27 mouse cellular contexts compared by ENCODE assay signal in the genomic region with DNA sequence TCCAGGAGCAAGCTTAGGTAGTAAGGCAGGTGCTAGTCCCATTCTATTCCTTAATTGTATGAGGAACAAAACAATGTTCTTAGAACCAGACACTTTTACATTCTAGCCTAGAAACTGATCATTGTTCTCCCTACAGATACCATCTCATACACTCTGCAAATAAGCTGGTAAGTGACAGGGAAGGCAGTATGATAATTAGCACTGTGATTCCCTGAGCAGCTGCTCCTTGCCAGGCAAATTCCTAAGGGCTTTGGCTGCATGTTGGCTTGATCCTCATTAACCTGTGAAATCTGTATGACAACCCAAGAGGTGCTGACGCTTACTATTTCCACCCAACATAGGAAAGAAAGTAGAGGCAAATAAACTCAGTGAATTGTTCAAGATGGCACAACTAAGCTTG.
DNase-seq lines count a peak whose midpoint lies in the region; ATAC-seq and TF ChIP-seq lines count a peak whose summit lies in the region.
"Had no signal": no experiment of that assay in that cellular context is flagged by ENCODE, and none has a peak within 500 bp of the region (broad histone marks: within the 10 kb centered on the region; RNA-seq: fewer than 3 reads in every experiment).

No protein-coding gene starts in this region.

- no peak overlapping the region for H3K4me3 ChIP-seq in embryonic facial prominence, embryonic 14.5 days (ENCODE audit: low read depth, low read length)
- no peak overlapping the region for H3K4me3 ChIP-seq in embryonic facial prominence, embryonic 10.5 days
- no peak overlapping the region for H3K4me3 ChIP-seq in midbrain, embryonic 12.5 days
- H3K4me3 ChIP-seq in midbrain, embryonic 10.5 days, result no peak overlapping the region
- no peak overlapping the region for H3K4me3 ChIP-seq in forebrain, embryonic 16.5 days (replicated peaks; ENCODE audit: low read length)
- no peak overlapping the region for H3K4me3 ChIP-seq in cerebellum, adult 2 months (replicated peaks; ENCODE audit: insufficient read depth, low read depth, low read length)
- H3K4me3 ChIP-seq: gastrocnemius, adult 2 months; heart, adult 2 months; heart, embryonic 13.5 days; kidney, embryonic 15.5 days; liver, embryonic 12.5 days had no signal

- TF ChIP-seq CTCF in cerebellum, adult 2 months (IDR thresholded peaks at IDR 0.05; ENCODE audit: borderline replicate concordance, insufficient read depth, low read depth, low read length), result no peak

- no peaks in the 10 kb centered on the region for H3K36me3 ChIP-seq in embryonic facial prominence, embryonic 14.5 days (ENCODE audit: control insufficient read depth, insufficient read depth, low read length)
- no peaks in the 10 kb centered on the region for H3K36me3 ChIP-seq in embryonic facial prominence, embryonic 10.5 days (replicated peaks)
- no peaks in the 10 kb centered on the region for H3K36me3 ChIP-seq in midbrain, embryonic 12.5 days
- no peaks in the 10 kb centered on the region for H3K36me3 ChIP-seq in midbrain, embryonic 10.5 days
- no peaks in the 10 kb centered on the region for H3K36me3 ChIP-seq in forebrain, embryonic 16.5 days (ENCODE audit: control insufficient read depth, insufficient read depth)
- H3K36me3 ChIP-seq: heart, embryonic 13.5 days; kidney, embryonic 15.5 days; liver, embryonic 12.5 days had no signal

- H3K9me3 ChIP-seq in embryonic facial prominence, embryonic 14.5 days (ENCODE audit: control insufficient read depth, low read length), result no peaks in the 10 kb centered on the region
- H3K9me3 ChIP-seq in embryonic facial prominence, embryonic 10.5 days, result no peaks in the 10 kb centered on the region
- peaks cover 3% of the 10 kb centered on the region; the same call in 1 of the 2 replicates for H3K9me3 ChIP-seq in midbrain, embryonic 12.5 days
- no peaks in the 10 kb centered on the region for H3K9me3 ChIP-seq in midbrain, embryonic 10.5 days (replicated peaks)
- H3K9me3 ChIP-seq in forebrain, embryonic 16.5 days (ENCODE audit: control insufficient read depth, low read length), result no peaks in the 10 kb centered on the region
- H3K9me3 ChIP-seq: heart, embryonic 13.5 days; kidney, embryonic 15.5 days; liver, embryonic 12.5 days had no signal

- DNase-seq in embryonic facial prominence, embryonic 14.5 days (ENCODE audit: low spot score), result peak; percentile 40
- DNase-seq in embryonic facial prominence, embryonic 10.5 days (ENCODE audit: low spot score), result no peak
- DNase-seq in midbrain, embryonic 10.5 days (ENCODE audit: low spot score), result no peak
- no peak for DNase-seq in T-cell, adult 2 months (ENCODE audit: low spot score)
- DNase-seq in layer of hippocampus, adult 9-11 months, result no peak
- no peak for DNase-seq in cerebellum, adult 2 months
- DNase-seq: adrenal gland, postnatal 10 days; cerebellum, adult 11-12 months; gastrocnemius, adult 2 months; heart, adult 2 months; heart, postnatal 10 days; kidney, adult 18-20 months; kidney, postnatal 25 days; left cerebral cortex, postnatal 4 days; liver, postnatal 0 days; lung, postnatal 36 days; right cerebral cortex, adult 18-20 months; spleen, adult 18-20 months; thymus, adult 18-20 months; thymus, postnatal 36 days had no signal

- 63% methylated on average over 1 of the region's 1 CpGs for WGBS in embryonic facial prominence, embryonic 14.5 days
- WGBS in embryonic facial prominence, embryonic 10.5 days, result 70% methylated on average over 1 of the region's 1 CpGs
- 42% methylated on average over 1 of the region's 1 CpGs for WGBS in midbrain, embryonic 12.5 days
- 78% methylated on average over 1 of the region's 1 CpGs for WGBS in midbrain, embryonic 10.5 days
- 30% methylated on average over 1 of the region's 1 CpGs for WGBS in forebrain, embryonic 16.5 days
- 35% methylated on average over 1 of the region's 1 CpGs for WGBS in cerebellum, adult 2 months

- no peak for TF ChIP-seq POLR2A in cerebellum, adult 2 months (IDR thresholded peaks at IDR 0.05; ENCODE audit: borderline replicate concordance, insufficient read depth, low read length)

- no peak overlapping the region for H3K4me2 ChIP-seq in embryonic facial prominence, embryonic 14.5 days (ENCODE audit: low read depth, low read length)
- H3K4me2 ChIP-seq in midbrain, embryonic 12.5 days (replicated peaks), result no peak overlapping the region
- no peak overlapping the region for H3K4me2 ChIP-seq in forebrain, embryonic 16.5 days (ENCODE audit: low read length)
- H3K4me2 ChIP-seq: heart, embryonic 13.5 days; kidney, embryonic 15.5 days; liver, embryonic 12.5 days had no signal

- no peak overlapping the region for H3K9ac ChIP-seq in embryonic facial prominence, embryonic 14.5 days (ENCODE audit: low read depth, low read length)
- no peak overlapping the region for H3K9ac ChIP-seq in midbrain, embryonic 12.5 days (replicated peaks)
- no peak overlapping the region for H3K9ac ChIP-seq in forebrain, embryonic 16.5 days (replicated peaks; ENCODE audit: low read depth, low read length)
- H3K9ac ChIP-seq: heart, embryonic 13.5 days; kidney, embryonic 15.5 days; liver, embryonic 12.5 days; liver, postnatal 0 days had no signal

- H3K4me1 ChIP-seq in embryonic facial prominence, embryonic 14.5 days (ENCODE audit: control insufficient read depth, insufficient read depth, low read length), result no peaks in the 10 kb centered on the region
- H3K4me1 ChIP-seq in embryonic facial prominence, embryonic 10.5 days, result no peaks in the 10 kb centered on the region
- H3K4me1 ChIP-seq in midbrain, embryonic 12.5 days, result peaks cover 5% of the 10 kb centered on the region; the same call in 1 of the 2 replicates
- H3K4me1 ChIP-seq in midbrain, embryonic 10.5 days, result no peaks in the 10 kb centered on the region
- H3K4me1 ChIP-seq in forebrain, embryonic 16.5 days (replicated peaks; ENCODE audit: control insufficient read depth, insufficient read depth, low read length), result no peaks in the 10 kb centered on the region; the same call in 1 of the 2 replicates
- H3K4me1 ChIP-seq in cerebellum, adult 2 months (ENCODE audit: control insufficient read depth, insufficient read depth, low read length), result no peaks in the 10 kb centered on the region
- H3K4me1 ChIP-seq: heart, embryonic 13.5 days; kidney, embryonic 15.5 days; liver, embryonic 12.5 days had no signal

- H3K27ac ChIP-seq in embryonic facial prominence, embryonic 14.5 days (replicated peaks; ENCODE audit: low read depth, low read length), result no peak overlapping the region
- H3K27ac ChIP-seq in embryonic facial prominence, embryonic 10.5 days (replicated peaks), result no peak overlapping the region
- H3K27ac ChIP-seq in midbrain, embryonic 12.5 days (replicated peaks), result 0 out of 2 replicates have a peak overlapping the region, but pooled peaks have one; percentile 6
- H3K27ac ChIP-seq in midbrain, embryonic 10.5 days (replicated peaks), result no peak overlapping the region
- no peak overlapping the region for H3K27ac ChIP-seq in forebrain, embryonic 16.5 days (ENCODE audit: low read length)
- no peak overlapping the region for H3K27ac ChIP-seq in cerebellum, adult 2 months (ENCODE audit: insufficient read depth, low read length)
- H3K27ac ChIP-seq: gastrocnemius, adult 2 months; heart, adult 2 months; heart, embryonic 13.5 days; kidney, embryonic 15.5 days; liver, embryonic 12.5 days had no signal

- no peaks in the 10 kb centered on the region for H3K27me3 ChIP-seq in embryonic facial prominence, embryonic 14.5 days (replicated peaks; ENCODE audit: control insufficient read depth, insufficient read depth, low read length)
- no peaks in the 10 kb centered on the region for H3K27me3 ChIP-seq in embryonic facial prominence, embryonic 10.5 days (replicated peaks; ENCODE audit: low read depth, poor library complexity, severe bottlenecking)
- H3K27me3 ChIP-seq in midbrain, embryonic 12.5 days, result no peaks in the 10 kb centered on the region
- H3K27me3 ChIP-seq in midbrain, embryonic 10.5 days (ENCODE audit: low read depth, poor library complexity, severe bottlenecking), result no peaks in the 10 kb centered on the region
- no peaks in the 10 kb centered on the region for H3K27me3 ChIP-seq in forebrain, embryonic 16.5 days (replicated peaks; ENCODE audit: control insufficient read depth, insufficient read depth, low read length)
- no peaks in the 10 kb centered on the region for H3K27me3 ChIP-seq in cerebellum, adult 2 months (ENCODE audit: control insufficient read depth, insufficient read depth, low read length)
- H3K27me3 ChIP-seq: CH12.LX; heart, embryonic 13.5 days; kidney, embryonic 15.5 days; liver, embryonic 12.5 days had no signal

- ATAC-seq in embryonic facial prominence, embryonic 14.5 days (ENCODE audit: low read depth), result peak; percentile 84; the same call in 1 of the 2 replicates
- peak; percentile 66 for ATAC-seq in midbrain, embryonic 12.5 days (ENCODE audit: low FRiP score, low read depth)
- ATAC-seq in forebrain, embryonic 16.5 days, result 0 out of 2 replicates have a peak, but pooled peaks have one; percentile 43
- ATAC-seq: hindbrain, embryonic 16.5 days; liver, embryonic 12.5 days; liver, postnatal 0 days had no signal
